Mouse (Mus musculus): Measurements from ENCODE around the gene Zfp831. TPM values are rescaled to one million over a fixed set of nuclear protein-coding genes. Genes with fewer than 3 reads are reported as not detected.
A peak's percentile ranks its signal among the peaks of the same experiment; 100 is the strongest.

The Zfp831 gene
- polyA plus RNA-seq (2014; fragmentation: Nextera tagmentation; extraction: Ambion mirVana) = 0.03 and 0.04 TPM in 2 replicates

DNA sequence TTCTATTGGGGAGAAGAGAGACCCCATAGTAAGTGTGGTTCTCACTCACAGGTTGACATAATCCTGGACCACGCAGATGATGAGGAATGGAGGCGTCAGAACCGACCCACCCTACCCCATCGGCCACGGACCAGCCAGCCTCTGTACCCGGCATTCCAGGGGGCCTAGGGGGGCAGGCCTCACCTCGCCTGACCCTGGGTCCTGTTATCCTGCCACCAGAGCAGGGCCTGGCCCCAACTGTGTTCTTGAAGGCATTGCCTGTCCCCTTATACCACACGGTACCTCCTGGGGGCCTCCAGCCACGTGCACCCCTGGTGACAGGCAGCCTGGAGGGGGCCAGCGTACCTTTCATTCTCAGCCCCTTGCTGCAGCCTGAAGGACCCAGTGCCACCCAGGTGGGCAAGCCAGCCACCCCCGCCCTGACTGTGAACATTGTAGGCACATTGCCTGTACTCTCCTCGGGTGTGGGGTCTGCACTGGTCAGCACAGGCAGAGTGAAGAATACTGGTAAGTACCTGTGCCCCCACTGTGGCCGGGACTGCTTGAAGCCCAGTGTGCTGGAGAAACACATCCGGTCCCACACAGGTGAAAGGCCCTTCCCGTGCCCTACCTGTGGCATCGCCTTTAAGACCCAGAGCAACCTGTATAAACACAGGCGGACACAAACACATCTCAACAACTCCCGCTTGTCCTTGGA lies at the start of gene Zfp831:
Zfp831 (plus strand) TSS at position 87 of the 697 bp plus-strand sequence.
- Histone ChIP-seq H3K9me3 (ENCODE audit: control insufficient read depth, low read depth, low read length) (no peaks in the 10 kb centered on the region), H3K27me3 (ENCODE audit: control insufficient read depth, insufficient read depth, low read length) (no peaks in the 10 kb centered on the region), H3K4me2 (replicated peaks; ENCODE audit: low read depth, low read length) (no peak within 1 kb of the TSS), H3K9ac (replicated peaks; ENCODE audit: low read depth, low read length) (no peak within 1 kb of the TSS), H3K27ac (ENCODE audit: low read length) (no peak within 1 kb of the TSS), H3K4me1 (ENCODE audit: control insufficient read depth, insufficient read depth, low read length) (no peaks in the 10 kb centered on the region), H3K4me3 (ENCODE audit: low read depth, low read length) (no peak within 1 kb of the TSS), H3K36me3 (ENCODE audit: control insufficient read depth, insufficient read depth, low read length) (no peaks in the 10 kb centered on the region)
- no peak for ATAC-seq (ENCODE audit: insufficient number of reproducible peaks, insufficient read depth, low FRiP score, low read depth)
- 69% methylated on average over 18 of the region's 18 CpGs for WGBS

DNA sequence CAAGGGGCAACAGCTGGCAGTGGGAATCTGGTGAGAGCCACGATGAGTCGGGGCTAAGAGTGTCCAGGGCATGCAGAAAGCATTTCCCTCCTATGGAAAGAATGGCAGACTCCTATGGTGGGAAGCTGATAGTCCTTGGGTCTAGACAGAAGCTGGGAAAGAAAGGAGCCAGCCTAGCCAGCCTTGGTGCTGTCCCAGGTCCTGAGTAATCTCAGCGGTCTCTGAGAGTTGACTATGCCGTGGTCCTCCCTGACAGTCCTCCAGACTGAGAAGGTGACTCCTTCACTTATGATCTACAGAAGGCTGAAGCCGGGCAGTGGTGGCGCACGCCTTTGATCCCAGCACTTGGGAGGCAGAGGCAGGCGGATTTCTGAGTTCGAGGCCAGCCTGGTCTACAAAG lies 48.4 kb upstream of the Zfp831 start:
- Histone ChIP-seq H3K36me3 (ENCODE audit: control insufficient read depth, insufficient read depth, low read length) (no peaks in the 10 kb centered on the region), H3K27ac (ENCODE audit: low read length) (no peak overlapping the region), H3K9me3 (ENCODE audit: control insufficient read depth, low read depth, low read length) (no peaks in the 10 kb centered on the region), H3K9ac (replicated peaks; ENCODE audit: low read depth, low read length) (no peak overlapping the region), H3K4me3 (ENCODE audit: low read depth, low read length) (no peak overlapping the region), H3K4me1 (ENCODE audit: control insufficient read depth, insufficient read depth, low read length) (no peaks in the 10 kb centered on the region), H3K4me2 (replicated peaks; ENCODE audit: low read depth, low read length) (no peak overlapping the region), H3K27me3 (ENCODE audit: control insufficient read depth, insufficient read depth, low read length) (no peaks in the 10 kb centered on the region)
- WGBS = 73% methylated on average over 9 of the region's 9 CpGs
- no peak for ATAC-seq (ENCODE audit: insufficient number of reproducible peaks, insufficient read depth, low FRiP score, low read depth)

DNA sequence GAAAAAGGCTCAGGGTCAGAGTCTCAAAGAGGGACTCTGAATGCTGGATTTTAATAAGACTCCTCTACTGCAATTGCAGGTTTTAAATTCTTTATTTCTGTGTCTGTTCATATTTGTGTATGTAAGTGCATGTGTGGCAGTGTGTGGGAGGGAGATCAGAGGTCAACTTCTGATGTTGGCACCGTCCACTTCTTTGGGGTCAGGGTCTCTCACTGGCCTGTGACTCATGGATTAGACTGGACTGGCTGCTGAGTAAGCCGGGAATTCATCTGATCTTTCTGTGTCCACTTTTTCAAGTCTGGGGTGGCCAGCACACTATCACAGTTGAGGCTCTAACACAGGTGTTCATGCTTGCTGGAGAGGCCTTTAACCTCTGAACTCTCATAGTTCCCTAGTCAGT lies 47.7 kb upstream of the Zfp831 start:
- no peak overlapping the region for H3K4me2 ChIP-seq (replicated peaks; ENCODE audit: low read depth, low read length)
- WGBS = 74% methylated on average over 2 of the region's 2 CpGs

DNA sequence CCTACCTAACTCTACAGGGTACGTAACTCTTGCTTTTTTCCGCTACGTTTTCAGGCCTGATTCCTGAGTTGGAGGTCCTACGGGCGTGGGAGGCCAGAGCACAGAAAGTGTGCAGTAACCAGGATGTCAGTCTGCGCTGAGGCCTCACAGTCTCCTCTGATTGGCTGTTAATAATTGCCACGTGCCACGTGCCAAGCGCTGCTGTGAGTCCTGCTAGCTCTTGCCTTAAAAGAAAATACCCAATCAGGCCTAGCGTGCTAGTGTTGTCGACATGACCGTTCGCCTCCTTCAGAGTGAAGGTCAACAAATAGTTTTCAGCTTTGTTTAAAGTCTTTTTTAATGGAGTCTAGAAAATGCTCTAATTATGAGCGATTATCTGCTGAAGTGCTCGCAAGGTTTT lies 46.9 kb upstream of the Zfp831 start:
- H3K9me3 ChIP-seq (ENCODE audit: control insufficient read depth, low read depth, low read length) = no peaks in the 10 kb centered on the region
- no peak overlapping the region for H3K27ac ChIP-seq (ENCODE audit: low read length)
- H3K4me1 ChIP-seq (ENCODE audit: control insufficient read depth, insufficient read depth, low read length) = no peaks in the 10 kb centered on the region
- no peak for ATAC-seq (ENCODE audit: insufficient number of reproducible peaks, insufficient read depth, low FRiP score, low read depth)
- no peaks in the 10 kb centered on the region for H3K27me3 ChIP-seq (ENCODE audit: control insufficient read depth, insufficient read depth, low read length)
- WGBS = 86% methylated on average over 15 of the region's 15 CpGs
- no peak overlapping the region for H3K4me3 ChIP-seq (ENCODE audit: low read depth, low read length)
- no peak overlapping the region for H3K9ac ChIP-seq (replicated peaks; ENCODE audit: low read depth, low read length)
- H3K4me2 ChIP-seq (replicated peaks; ENCODE audit: low read depth, low read length) = no peak overlapping the region
- H3K36me3 ChIP-seq (ENCODE audit: control insufficient read depth, insufficient read depth, low read length) = no peaks in the 10 kb centered on the region

More for the DNA sequence above, 47.7 kb upstream of the Zfp831 start:
- Histone ChIP-seq H3K27ac (ENCODE audit: low read length) (no peak overlapping the region), H3K9me3 (ENCODE audit: control insufficient read depth, low read depth, low read length) (no peaks in the 10 kb centered on the region), H3K4me1 (ENCODE audit: control insufficient read depth, insufficient read depth, low read length) (no peaks in the 10 kb centered on the region), H3K27me3 (ENCODE audit: control insufficient read depth, insufficient read depth, low read length) (no peaks in the 10 kb centered on the region), H3K36me3 (ENCODE audit: control insufficient read depth, insufficient read depth, low read length) (no peaks in the 10 kb centered on the region), H3K4me3 (ENCODE audit: low read depth, low read length) (no peak overlapping the region), H3K9ac (replicated peaks; ENCODE audit: low read depth, low read length) (no peak overlapping the region)
- ATAC-seq (ENCODE audit: insufficient number of reproducible peaks, insufficient read depth, low FRiP score, low read depth) = no peak

DNA sequence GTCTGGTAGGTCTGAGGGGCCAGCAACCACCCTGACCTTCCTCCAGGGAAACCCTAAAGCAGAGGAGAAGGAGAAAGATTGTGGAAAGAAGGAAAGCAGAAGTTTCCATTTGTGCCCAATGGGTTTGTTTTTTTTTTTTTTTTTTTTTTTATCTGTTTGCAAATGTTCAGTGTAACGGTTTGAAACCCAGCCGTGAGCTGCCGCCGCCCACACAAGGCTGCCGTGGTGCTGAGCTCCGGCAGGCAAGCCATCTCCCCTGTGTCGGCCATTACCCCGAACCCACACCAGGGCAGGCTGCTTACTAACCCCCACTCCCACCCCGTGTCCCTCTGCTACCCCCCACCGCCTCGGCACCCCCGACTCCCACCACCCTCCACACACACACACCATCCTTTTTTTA lies 44.9 kb upstream of the Zfp831 start:
- Histone ChIP-seq H3K9ac (replicated peaks; ENCODE audit: low read depth, low read length) (no peak overlapping the region), H3K9me3 (ENCODE audit: control insufficient read depth, low read depth, low read length) (no peaks in the 10 kb centered on the region), H3K27me3 (ENCODE audit: control insufficient read depth, insufficient read depth, low read length) (no peaks in the 10 kb centered on the region), H3K4me3 (ENCODE audit: low read depth, low read length) (no peak overlapping the region), H3K4me2 (replicated peaks; ENCODE audit: low read depth, low read length) (no peak overlapping the region), H3K27ac (ENCODE audit: low read length) (no peak overlapping the region), H3K4me1 (ENCODE audit: control insufficient read depth, insufficient read depth, low read length) (no peaks in the 10 kb centered on the region), H3K36me3 (ENCODE audit: control insufficient read depth, insufficient read depth, low read length) (no peaks in the 10 kb centered on the region)
- WGBS = 63% methylated on average over 12 of the region's 12 CpGs
- ATAC-seq (ENCODE audit: insufficient number of reproducible peaks, insufficient read depth, low FRiP score, low read depth) = no peak

DNA sequence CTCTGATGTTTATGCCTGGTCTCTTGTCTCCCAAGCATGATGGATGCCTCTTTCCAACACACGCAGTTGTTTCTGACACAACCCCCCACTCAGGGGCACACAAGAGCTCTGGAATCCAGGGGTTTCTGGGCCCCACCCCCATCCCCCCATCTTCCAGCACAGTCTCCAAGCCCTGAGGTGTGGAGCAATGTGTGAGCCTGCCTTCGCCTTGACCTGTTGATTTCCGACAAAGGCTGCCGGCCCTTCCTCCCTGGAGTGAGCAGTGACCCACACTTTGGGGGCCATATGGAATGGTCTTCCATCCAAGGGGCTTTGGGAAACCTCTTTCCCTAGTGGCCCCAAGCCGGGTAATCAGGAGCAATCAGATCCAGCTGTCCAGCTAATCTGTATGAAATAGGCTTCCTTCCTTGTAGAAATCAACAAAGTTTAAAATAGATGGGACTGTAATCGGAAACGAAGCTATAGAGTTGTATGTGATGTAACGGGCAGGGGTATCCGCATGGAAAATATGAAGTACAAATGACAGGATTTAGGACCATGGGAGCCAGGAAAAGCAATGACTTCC lies 44.2 kb upstream of the Zfp831 start:
- Histone ChIP-seq H3K27ac (ENCODE audit: low read length) (no peak overlapping the region), H3K4me3 (ENCODE audit: low read depth, low read length) (no peak overlapping the region), H3K9me3 (ENCODE audit: control insufficient read depth, low read depth, low read length) (no peaks in the 10 kb centered on the region), H3K36me3 (ENCODE audit: control insufficient read depth, insufficient read depth, low read length) (no peaks in the 10 kb centered on the region), H3K4me1 (ENCODE audit: control insufficient read depth, insufficient read depth, low read length) (no peaks in the 10 kb centered on the region), H3K27me3 (ENCODE audit: control insufficient read depth, insufficient read depth, low read length) (no peaks in the 10 kb centered on the region), H3K4me2 (replicated peaks; ENCODE audit: low read depth, low read length) (no peak overlapping the region), H3K9ac (replicated peaks; ENCODE audit: low read depth, low read length) (no peak overlapping the region)
- WGBS = 65% methylated on average over 9 of the region's 9 CpGs
- no peak for ATAC-seq (ENCODE audit: insufficient number of reproducible peaks, insufficient read depth, low FRiP score, low read depth)

DNA sequence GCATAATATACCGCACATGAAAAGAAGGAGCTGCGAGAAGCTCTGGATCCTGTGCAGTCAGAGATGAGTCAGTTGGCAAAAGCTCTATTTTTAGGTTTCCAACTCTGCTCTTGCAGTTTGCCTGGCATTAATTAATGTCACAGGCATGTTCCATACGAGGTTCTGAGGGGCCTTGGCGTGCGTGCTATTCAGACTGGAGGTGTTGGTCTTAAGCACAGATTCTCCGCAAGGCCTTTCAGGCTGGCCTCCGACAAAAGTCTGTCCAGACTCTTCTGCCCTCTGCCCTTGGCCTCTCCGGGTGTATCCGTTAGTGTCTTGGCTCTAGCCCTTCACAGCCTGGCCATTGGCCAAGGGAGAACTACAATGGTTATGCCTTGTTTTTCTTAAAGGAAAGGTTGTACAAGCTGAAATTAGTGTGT lies 43.5 kb upstream of the Zfp831 start:
- Histone ChIP-seq H3K36me3 (ENCODE audit: control insufficient read depth, insufficient read depth, low read length) (no peaks in the 10 kb centered on the region), H3K9me3 (ENCODE audit: control insufficient read depth, low read depth, low read length) (no peaks in the 10 kb centered on the region), H3K4me2 (replicated peaks; ENCODE audit: low read depth, low read length) (no peak overlapping the region), H3K27ac (ENCODE audit: low read length) (no peak overlapping the region), H3K4me1 (ENCODE audit: control insufficient read depth, insufficient read depth, low read length) (no peaks in the 10 kb centered on the region), H3K27me3 (ENCODE audit: control insufficient read depth, insufficient read depth, low read length) (no peaks in the 10 kb centered on the region), H3K4me3 (ENCODE audit: low read depth, low read length) (no peak overlapping the region), H3K9ac (replicated peaks; ENCODE audit: low read depth, low read length) (no peak overlapping the region)
- 65% methylated on average over 9 of the region's 9 CpGs for WGBS
- ATAC-seq (ENCODE audit: insufficient number of reproducible peaks, insufficient read depth, low FRiP score, low read depth) = 0 out of 2 replicates have a peak, but pooled peaks have one; percentile 30

DNA sequence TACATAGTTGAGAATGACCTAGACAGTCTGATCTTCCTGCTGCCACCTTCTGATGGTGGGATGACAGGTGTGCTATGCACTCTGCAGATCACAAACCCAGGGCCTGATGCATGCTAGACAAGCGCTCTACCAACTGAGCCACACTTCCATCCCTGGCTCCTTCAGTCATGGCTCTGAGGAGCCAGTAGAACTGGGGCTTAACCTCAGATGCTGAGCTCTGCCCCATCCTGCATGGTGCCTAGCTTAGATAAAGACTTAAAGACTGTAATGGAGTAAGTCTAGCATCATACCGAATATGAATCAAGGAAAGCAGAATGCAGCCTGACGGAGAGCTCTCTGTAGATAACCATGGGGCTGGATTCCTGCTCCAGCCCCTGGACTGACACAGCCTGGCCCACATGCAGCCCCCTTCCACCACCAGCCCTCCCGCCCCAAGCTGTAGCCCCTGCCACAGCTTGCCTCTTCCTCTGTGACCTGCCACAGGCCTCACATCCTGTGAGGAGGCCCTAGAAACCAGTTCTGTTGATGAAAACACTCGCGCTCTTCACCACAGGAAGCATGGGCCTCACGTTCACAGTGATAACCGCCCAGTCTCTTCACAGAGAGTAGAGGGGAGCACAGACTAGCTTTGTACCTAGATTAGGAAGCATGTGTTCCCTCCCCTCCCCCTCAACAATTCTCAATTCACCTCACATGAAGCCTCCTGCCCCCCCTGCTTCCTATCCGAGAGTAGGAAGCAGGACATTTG lies 41.2 kb upstream of the Zfp831 start:
- Histone ChIP-seq H3K27ac (ENCODE audit: low read length) (no peak overlapping the region; the same call in 1 of the 2 replicates), H3K4me3 (ENCODE audit: low read depth, low read length) (no peak overlapping the region), H3K4me2 (replicated peaks; ENCODE audit: low read depth, low read length) (no peak overlapping the region), H3K36me3 (ENCODE audit: control insufficient read depth, insufficient read depth, low read length) (no peaks in the 10 kb centered on the region), H3K9ac (replicated peaks; ENCODE audit: low read depth, low read length) (no peak overlapping the region), H3K9me3 (ENCODE audit: control insufficient read depth, low read depth, low read length) (no peaks in the 10 kb centered on the region), H3K27me3 (ENCODE audit: control insufficient read depth, insufficient read depth, low read length) (no peaks in the 10 kb centered on the region), H3K4me1 (ENCODE audit: control insufficient read depth, insufficient read depth, low read length) (no peaks in the 10 kb centered on the region)
- peak; percentile 20; the same call in 1 of the 2 replicates for ATAC-seq (ENCODE audit: insufficient number of reproducible peaks, insufficient read depth, low FRiP score, low read depth)
- 66% methylated on average over 9 of the region's 9 CpGs for WGBS

Measured in stomach, embryonic 14.5 days (tissue).